Mouse (Mus musculus) embryonic facial prominence, embryonic 10.5 days (tissue): Measurements from ENCODE around the gene Oas2. TPM values are rescaled to one million over a fixed set of nuclear protein-coding genes. Genes with fewer than 3 reads are reported as not detected.
A peak's percentile ranks its signal among the peaks of the same experiment; 100 is the strongest.

Source experiments
- DNase-seq: peaks from one replicate; pipeline ENCODE4 v3.0.0-alpha.2; 2017; ENCODE audit warnings: low spot score
- H3K27ac ChIP-seq: fragments of 300-500 bp; sonication (generic); replicated peaks from 2 replicates; pipeline ENCODE4 v1.5.1; 2016; ENCODE audit warnings: mild to moderate bottlenecking
- H3K27me3 ChIP-seq: fragments of 300-500 bp; sonication (generic); replicated peaks from 2 replicates; pipeline ENCODE4 v1.6.1; 2016; ENCODE audit warnings: low read depth, mild to moderate bottlenecking; ENCODE audit not compliant: poor library complexity, severe bottlenecking
- H3K36me3 ChIP-seq: fragments of 300-500 bp; sonication (generic); replicated peaks from 2 replicates; pipeline ENCODE4 v1.6.1; 2016; ENCODE audit warnings: mild to moderate bottlenecking, moderate library complexity
- H3K4me1 ChIP-seq: fragments of 300-500 bp; sonication (generic); 2 replicates; pipeline ENCODE4 v1.6.1; 2016
- H3K4me3 ChIP-seq: fragments of 300-500 bp; sonication (generic); 2 replicates; pipeline ENCODE4 v1.5.1; 2016; ENCODE audit warnings: mild to moderate bottlenecking, moderate library complexity
- H3K9me3 ChIP-seq: fragments of 300-500 bp; sonication (generic); 2 replicates; pipeline ENCODE4 v1.6.1; 2016; ENCODE audit warnings: mild to moderate bottlenecking
- WGBS: fragments of 180-500 bp; shearing (Covaris S2); methylation state at CpG from one replicate; pipeline ENCODE4 v1.1.7; 2016; 5-methylcytosine and 5-hydroxymethylcytosine counted together
- polyA plus RNA-seq: library from polyadenylated mRNA; unstranded; fragments of >200 nt; fragmentation: Nextera tagmentation; extraction: Ambion mirVana; gene quantifications from 2 replicates; pipeline ENCODE4 v1.2.1, GENCODE M21; 2016

The Oas2 gene
- polyA plus RNA-seq, 1 experiment from 2014 or later, result 0.06 TPM

DNA sequence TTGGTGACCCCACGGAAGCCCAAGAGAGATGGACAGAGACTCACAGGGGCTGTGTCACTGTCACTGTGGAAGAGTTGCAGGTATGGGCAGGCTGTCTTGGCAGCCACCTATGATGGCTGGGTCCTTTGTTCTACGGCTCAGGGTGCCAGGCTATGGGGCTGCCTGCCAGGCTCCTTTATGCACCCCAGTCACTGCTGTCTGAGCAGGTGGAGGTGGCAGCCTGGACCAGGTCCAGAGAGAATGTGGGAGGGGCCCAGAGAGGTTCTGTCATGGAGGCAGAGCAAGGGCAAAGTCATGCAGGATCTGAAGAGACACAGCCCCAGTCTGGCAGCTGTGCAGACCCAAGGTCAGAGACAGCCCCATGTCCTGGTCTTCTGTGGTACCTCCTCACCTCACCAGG lies 46.7 kb downstream of the Oas2 start:
- peaks cover 39% of the 10 kb centered on the region for H3K4me1 ChIP-seq

GRCm38 (mm10) chr5:120702421-120702820 lies 47.2 kb downstream of the Oas2 start:
- no peaks in the 10 kb centered on the region for H3K36me3 ChIP-seq
- 92% methylated on average over 4 of the region's 4 CpGs for WGBS
- no peak for DNase-seq
- H3K9me3 ChIP-seq, result no peaks in the 10 kb centered on the region
- no peak overlapping the region for H3K27ac ChIP-seq
- no peak overlapping the region for H3K4me3 ChIP-seq
- peaks cover 39% of the 10 kb centered on the region for H3K4me1 ChIP-seq
- H3K27me3 ChIP-seq, result peaks cover 95% of the 10 kb centered on the region

More for the DNA sequence above, 46.7 kb downstream of the Oas2 start:
- no peak overlapping the region for H3K27ac ChIP-seq
- no peak overlapping the region for H3K4me3 ChIP-seq
- whole genome bisulfite sequencing, result 85% methylated on average over 2 of the region's 2 CpGs
- peaks cover 95% of the 10 kb centered on the region for H3K27me3 ChIP-seq
- H3K36me3 ChIP-seq, result no peaks in the 10 kb centered on the region
- no peaks in the 10 kb centered on the region for H3K9me3 ChIP-seq
- DNase-seq, result no peak

GRCm38 (mm10) chr5:120700996-120701790 lies 48.5 kb downstream of the Oas2 start:
- Histone ChIP-seq H3K27ac (no peak overlapping the region), H3K36me3 (no peaks in the 10 kb centered on the region), H3K27me3 (peaks cover 97% of the 10 kb centered on the region), H3K4me3 (no peak overlapping the region), H3K9me3 (no peaks in the 10 kb centered on the region), H3K4me1 (peaks cover 30% of the 10 kb centered on the region)
- WGBS, result 67% methylated on average over 11 of the region's 11 CpGs
- no peak for DNase-seq

DNA sequence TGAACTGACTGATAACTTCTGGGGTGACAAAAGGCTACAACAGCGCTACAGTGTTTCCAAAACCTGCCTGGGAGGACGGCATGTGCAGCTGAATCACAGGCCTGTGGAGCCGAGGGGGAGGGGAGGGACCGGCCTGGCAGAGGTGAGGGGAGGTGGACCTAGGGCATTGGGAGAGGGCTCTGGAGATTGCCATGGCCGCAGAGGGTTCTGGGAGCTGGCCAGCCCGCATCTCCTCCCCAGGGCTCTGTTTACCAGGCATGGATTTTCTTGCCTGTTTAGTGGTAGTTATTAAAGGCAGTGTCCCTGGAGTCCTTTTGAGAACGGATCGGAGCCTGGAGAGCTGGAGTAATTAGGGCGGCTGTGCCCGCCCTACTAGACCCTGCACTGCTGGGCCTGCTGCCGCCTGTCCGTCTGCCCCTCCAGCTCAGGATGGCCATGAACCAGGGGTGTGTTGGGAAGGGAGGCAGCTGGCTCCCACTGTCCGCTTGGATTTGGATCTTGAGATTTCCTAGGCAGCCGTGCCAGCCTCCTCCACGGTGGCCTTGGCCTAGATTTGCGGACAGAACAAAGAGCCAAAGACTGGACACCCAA lies 50.8 kb downstream of the Oas2 start:
- Histone ChIP-seq H3K27ac (0 out of 2 replicates have a peak overlapping the region, but pooled peaks have one; percentile 20), H3K9me3 (no peaks in the 10 kb centered on the region), H3K4me1 (peaks cover 23% of the 10 kb centered on the region), H3K27me3 (peaks cover 97% of the 10 kb centered on the region), H3K36me3 (no peaks in the 10 kb centered on the region), H3K4me3 (no peak overlapping the region)
- no peak for DNase-seq
- whole genome bisulfite sequencing, result 47% methylated on average over 16 of the region's 16 CpGs

DNA sequence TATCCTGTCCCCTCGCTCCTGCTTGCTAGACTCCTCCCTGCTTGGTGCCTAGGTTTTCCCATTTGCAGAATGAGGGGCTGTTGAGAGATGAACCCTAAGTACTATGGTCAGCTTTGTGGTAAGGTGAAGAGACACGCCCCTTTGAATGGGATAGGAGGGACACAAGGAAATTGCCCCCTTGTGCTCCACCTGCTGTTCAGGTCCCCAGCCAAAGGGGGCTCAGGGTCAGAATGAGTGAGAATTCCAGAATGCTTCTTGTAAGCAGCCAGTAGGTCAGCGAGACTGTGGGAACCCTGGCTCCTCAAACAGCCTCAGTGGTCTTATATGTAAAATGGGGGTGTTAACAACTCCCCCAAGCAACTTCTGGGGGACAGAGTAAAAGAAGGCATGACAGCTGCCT lies 51.5 kb downstream of the Oas2 start:
- WGBS, result 59% methylated on average over 3 of the region's 3 CpGs
- no peak for DNase-seq
- H3K9me3 ChIP-seq, result no peaks in the 10 kb centered on the region
- peaks cover 23% of the 10 kb centered on the region for H3K4me1 ChIP-seq
- H3K27ac ChIP-seq, result no peak overlapping the region
- no peak overlapping the region for H3K4me3 ChIP-seq
- H3K36me3 ChIP-seq, result no peaks in the 10 kb centered on the region
- H3K27me3 ChIP-seq, result peaks cover 97% of the 10 kb centered on the region

DNA sequence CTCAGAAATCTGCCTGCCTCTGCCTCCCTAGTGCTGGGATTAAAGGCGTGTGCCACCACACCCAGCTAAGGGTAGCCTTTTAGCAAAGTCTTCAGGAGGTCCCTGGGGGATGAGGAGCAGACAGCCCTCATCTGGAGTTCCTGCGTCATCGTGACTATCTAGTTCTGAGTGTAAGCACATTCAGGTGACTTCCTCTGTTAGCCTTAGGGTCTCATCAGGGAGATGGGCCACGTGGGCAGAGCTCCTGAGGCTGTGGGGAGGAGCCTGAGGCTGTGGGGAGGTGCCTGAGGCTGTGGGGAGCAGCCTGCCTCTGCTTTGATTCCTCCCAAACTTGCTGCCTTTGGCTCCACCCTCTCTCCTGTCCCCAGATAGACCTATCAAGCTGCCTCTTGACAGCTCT lies 52.8 kb downstream of the Oas2 start:
- no peak for DNase-seq
- Histone ChIP-seq H3K4me3 (no peak overlapping the region), H3K9me3 (no peaks in the 10 kb centered on the region), H3K27ac (no peak overlapping the region), H3K36me3 (no peaks in the 10 kb centered on the region), H3K27me3 (peaks cover 100% of the 10 kb centered on the region), H3K4me1 (peaks cover 23% of the 10 kb centered on the region)
- WGBS, result 56% methylated on average over 4 of the region's 4 CpGs

GRCm38 (mm10) chr5:120696057-120696743 lies 53.5 kb downstream of the Oas2 start:
- H3K4me3 ChIP-seq, result no peak overlapping the region
- H3K27ac ChIP-seq, result no peak overlapping the region
- no peak for DNase-seq
- peaks cover 23% of the 10 kb centered on the region for H3K4me1 ChIP-seq
- no peaks in the 10 kb centered on the region for H3K9me3 ChIP-seq
- 75% methylated on average over 16 of the region's 16 CpGs for WGBS
- peaks cover 100% of the 10 kb centered on the region for H3K27me3 ChIP-seq
- no peaks in the 10 kb centered on the region for H3K36me3 ChIP-seq

DNA sequence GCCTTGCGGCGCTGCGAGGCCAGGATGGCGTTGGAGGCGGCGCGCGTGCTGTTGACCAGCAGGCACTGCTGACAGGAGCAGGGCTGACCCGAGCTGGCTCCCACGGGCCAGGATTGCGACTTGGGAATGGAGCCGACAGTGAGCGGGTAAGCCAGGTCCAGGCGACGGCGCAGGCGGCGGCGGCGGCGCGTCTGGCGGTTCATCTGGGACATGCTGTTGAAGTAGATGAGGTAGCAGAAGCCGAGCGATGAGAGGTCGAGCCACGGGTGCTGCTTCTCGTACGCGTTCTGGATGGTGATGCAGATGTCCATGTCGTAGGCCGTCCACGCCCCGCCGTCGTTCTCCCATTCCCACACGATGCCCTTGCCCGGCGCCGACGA lies 55.0 kb downstream of the Oas2 start:
- no peaks in the 10 kb centered on the region for H3K9me3 ChIP-seq
- H3K27me3 ChIP-seq, result peaks cover 100% of the 10 kb centered on the region
- peak overlapping the region; percentile 51 for H3K4me3 ChIP-seq
- peaks cover 29% of the 10 kb centered on the region for H3K4me1 ChIP-seq
- H3K36me3 ChIP-seq, result no peaks in the 10 kb centered on the region
- DNase-seq, result peak; percentile 40
- no peak overlapping the region for H3K27ac ChIP-seq
- 3% methylated on average over 41 of the region's 41 CpGs for WGBS

DNA sequence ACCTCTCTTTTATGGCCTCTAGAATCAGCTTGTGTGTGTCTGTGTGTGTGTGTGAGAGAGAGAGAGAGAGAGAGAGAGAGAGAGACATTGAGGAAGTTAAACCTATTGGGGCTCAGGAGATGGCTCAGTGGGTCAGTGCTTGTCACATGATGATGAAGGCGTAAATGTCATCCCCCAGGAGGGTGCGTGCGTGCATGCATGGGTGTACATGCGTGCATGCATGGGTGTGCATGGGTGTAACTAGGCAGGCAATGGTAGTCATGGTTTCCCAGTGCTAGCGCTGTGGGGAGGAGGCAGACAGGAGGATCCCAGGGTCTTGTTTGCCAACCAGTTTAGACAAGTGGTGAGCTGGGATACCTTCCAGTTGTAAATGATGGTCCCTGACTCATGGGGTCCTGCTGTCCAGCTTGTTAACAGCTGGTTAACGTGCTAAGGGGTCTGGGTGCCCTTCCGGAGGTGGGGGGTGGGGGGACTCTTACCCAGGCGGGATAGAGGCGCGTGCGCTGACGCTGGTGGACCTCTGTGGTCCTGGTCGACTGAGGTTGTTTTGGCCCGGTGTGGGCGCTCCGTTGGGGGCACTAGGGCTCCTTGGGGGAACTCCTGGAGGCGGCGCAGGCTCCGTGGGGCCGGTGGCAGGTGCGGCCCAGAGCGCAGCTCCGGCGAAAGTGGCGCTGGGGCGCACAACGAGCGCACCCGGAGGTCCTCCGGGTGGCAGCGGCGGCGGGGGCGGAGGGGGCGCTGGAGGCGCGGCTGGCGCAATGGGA lies 55.5 kb downstream of the Oas2 start:
- H3K36me3 ChIP-seq, result no peaks in the 10 kb centered on the region
- no peak for DNase-seq
- H3K27ac ChIP-seq, result no peak overlapping the region
- peak overlapping the region; percentile 51 for H3K4me3 ChIP-seq
- 11% methylated on average over 38 of the region's 38 CpGs for WGBS
- H3K27me3 ChIP-seq, result peaks cover 94% of the 10 kb centered on the region
- peaks cover 26% of the 10 kb centered on the region for H3K4me1 ChIP-seq
- H3K9me3 ChIP-seq, result no peaks in the 10 kb centered on the region

GRCm38 (mm10) chr5:120692034-120692433 lies 57.6 kb downstream of the Oas2 start:
- 77% methylated on average over 19 of the region's 19 CpGs for WGBS
- Histone ChIP-seq H3K27me3 (peaks cover 78% of the 10 kb centered on the region), H3K4me3 (no peak overlapping the region), H3K27ac (no peak overlapping the region), H3K36me3 (no peaks in the 10 kb centered on the region), H3K4me1 (peaks cover 26% of the 10 kb centered on the region), H3K9me3 (no peaks in the 10 kb centered on the region)
- no peak for DNase-seq

DNA sequence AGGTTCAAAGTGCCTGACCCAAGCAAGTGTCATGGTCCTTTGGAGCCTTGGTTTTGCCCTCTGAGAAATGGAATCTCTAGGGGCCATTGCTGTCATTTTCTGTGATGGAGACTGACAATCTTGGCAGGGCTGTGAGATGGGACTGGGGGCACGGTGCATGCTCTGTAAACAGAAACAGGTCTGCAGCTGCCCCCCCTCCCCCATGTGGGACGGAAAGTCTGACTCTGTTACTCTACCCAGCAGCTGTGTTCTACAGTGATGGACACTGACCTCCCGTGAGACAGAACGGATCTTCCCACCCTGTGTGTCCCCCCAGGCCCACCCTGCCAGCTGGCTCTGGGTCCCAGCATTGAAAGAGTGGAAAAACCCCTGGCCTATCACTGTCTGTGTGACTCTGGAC lies 59.2 kb downstream of the Oas2 start:
- no peak for DNase-seq
- H3K27ac ChIP-seq, result no peak overlapping the region
- no peaks in the 10 kb centered on the region for H3K9me3 ChIP-seq
- 55% methylated on average over 4 of the region's 4 CpGs for WGBS
- peaks cover 26% of the 10 kb centered on the region for H3K4me1 ChIP-seq
- H3K4me3 ChIP-seq, result no peak overlapping the region
- H3K27me3 ChIP-seq, result peaks cover 75% of the 10 kb centered on the region
- no peaks in the 10 kb centered on the region for H3K36me3 ChIP-seq

- H3K4me3 ChIP-seq, result no peak overlapping the region
- H3K4me1 ChIP-seq, result peaks cover 19% of the 10 kb centered on the region
- H3K27ac ChIP-seq, result no peak overlapping the region
- DNase-seq, result no peak
- no peaks in the 10 kb centered on the region for H3K36me3 ChIP-seq
- peaks cover 75% of the 10 kb centered on the region for H3K27me3 ChIP-seq
- 52% methylated on average over 4 of the region's 4 CpGs for WGBS
- H3K9me3 ChIP-seq, result no peaks in the 10 kb centered on the region
Observed at GRCm38 (mm10) chr5:120688434-120688833, 61.2 kb downstream of the Oas2 start.
